Mouse (Mus musculus): ENCODE results near the gene Elmsan1.

GRCm38 (mm10) chr12:84190151-84190820, 28.4 kb downstream of the Elmsan1 start:
- TF ChIP-seq ZNF384 (IDR thresholded peaks at IDR 0.05; ENCODE audit: low read depth, low read length) (no peak), ZC3H11A (IDR thresholded peaks at IDR 0.05; ENCODE audit: borderline replicate concordance, low read depth, low read length) (no peak), HCFC1 (IDR thresholded peaks at IDR 0.05; ENCODE audit: borderline replicate concordance, insufficient read depth, low read length) (no peak)

Data from ES-E14 (cell line).